Mouse (Mus musculus): Measurements from ENCODE around the gene Nfkbie.

The Nfkbie gene

DNA sequence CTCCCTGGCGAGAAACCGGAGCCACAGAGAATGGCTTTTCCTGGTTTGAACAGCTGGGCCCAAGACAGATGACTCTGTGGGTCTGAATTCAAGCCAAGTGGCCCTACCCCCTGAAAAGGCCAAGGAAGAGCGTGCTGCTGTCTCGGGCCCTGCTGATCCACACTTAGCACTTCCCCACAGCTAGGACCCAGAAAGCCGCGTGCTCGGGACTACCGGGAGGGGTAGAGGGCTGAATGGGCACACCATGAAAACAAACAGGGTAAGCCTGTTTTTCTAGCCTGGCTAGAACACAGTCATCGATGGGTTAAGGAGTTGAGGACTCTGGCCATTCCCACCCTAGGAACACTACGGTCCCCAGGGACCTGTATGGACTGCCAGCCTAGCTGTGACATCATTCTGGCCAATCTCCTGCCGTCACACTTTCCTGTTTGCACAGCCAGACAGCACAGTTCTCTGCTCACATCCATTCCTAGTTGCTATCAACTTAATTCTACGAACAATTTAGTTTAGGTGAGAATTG, 25.5 kb downstream of the Nfkbie start:
- DNase-seq (ENCODE audit: extremely low read depth, low read depth, low spot score): no peak

DNA sequence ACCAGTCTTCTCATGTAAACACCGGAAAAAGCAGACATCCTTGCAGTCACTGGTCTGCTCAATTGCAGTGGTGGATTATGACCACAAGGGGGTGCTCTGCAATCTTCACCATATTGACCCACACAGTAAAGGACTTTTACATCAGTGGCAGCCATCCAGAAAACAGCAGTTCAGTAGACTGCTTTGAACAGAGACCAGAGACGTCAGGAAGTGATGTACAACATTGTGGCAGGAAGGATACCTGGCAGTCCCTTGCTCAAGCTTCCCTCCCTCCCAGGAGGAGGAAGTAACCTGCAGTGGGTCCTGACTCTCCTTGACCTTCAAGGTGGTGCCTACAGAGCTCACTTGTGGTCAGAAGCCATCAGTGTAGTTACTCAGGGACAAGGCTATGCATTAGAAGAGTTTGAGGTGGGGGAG, 26.1 kb downstream of the Nfkbie start:
- DNase-seq (ENCODE audit: extremely low read depth, low read depth, low spot score): no peak

DNA sequence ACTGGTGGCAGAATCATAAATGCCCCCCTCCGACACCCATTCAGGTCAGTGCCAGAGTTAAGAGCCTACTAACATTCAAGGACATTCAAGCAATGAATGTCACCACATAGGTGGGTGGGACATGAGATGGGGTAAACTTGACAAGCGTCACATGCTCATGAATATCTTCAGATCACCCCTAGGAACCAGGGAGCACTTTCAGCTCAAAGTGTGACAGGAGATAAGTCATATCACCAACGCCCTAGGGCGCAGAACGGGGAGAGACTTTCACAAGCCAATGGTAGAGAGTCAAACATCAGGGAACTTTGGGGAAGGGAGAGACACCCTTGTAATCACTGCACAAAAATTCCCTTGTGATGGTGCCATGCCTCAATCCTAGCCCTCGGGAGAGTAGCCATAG, 26.7 kb downstream of the Nfkbie start:
- DNase-seq (ENCODE audit: extremely low read depth, low read depth, low spot score): no peak

DNA sequence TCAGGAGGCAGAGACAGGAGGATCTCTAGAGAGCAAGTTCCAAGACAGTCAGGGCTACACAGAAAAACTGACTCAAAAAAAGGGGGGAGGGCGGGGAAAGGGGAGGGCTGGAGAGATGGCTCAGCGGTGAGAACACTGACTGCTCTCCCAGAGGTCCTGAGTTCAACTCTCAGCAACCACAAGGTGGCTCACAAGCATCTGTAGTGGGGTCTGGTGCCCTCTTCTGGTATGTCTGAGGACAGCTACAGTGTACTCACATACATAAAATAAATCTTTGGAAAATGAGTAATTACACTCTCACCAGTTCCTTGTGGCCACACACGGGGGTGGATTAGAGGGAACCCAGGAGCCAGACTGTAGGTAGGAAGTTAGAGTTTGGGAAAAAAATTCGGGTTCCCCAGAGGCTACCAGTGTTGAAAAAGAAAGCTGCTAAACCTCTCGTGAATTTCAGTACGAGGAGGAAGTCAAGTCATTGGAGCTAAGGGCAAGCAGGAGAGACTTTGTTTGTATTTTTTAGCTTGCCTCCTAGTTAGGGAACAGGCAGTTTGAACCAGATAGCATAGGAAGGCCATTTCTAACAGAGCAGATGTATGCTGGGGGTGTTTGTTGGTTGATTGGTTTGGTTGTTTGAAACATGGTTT, 27.3 kb downstream of the Nfkbie start:
- DNase-seq (ENCODE audit: extremely low read depth, low read depth, low spot score): no peak

DNA sequence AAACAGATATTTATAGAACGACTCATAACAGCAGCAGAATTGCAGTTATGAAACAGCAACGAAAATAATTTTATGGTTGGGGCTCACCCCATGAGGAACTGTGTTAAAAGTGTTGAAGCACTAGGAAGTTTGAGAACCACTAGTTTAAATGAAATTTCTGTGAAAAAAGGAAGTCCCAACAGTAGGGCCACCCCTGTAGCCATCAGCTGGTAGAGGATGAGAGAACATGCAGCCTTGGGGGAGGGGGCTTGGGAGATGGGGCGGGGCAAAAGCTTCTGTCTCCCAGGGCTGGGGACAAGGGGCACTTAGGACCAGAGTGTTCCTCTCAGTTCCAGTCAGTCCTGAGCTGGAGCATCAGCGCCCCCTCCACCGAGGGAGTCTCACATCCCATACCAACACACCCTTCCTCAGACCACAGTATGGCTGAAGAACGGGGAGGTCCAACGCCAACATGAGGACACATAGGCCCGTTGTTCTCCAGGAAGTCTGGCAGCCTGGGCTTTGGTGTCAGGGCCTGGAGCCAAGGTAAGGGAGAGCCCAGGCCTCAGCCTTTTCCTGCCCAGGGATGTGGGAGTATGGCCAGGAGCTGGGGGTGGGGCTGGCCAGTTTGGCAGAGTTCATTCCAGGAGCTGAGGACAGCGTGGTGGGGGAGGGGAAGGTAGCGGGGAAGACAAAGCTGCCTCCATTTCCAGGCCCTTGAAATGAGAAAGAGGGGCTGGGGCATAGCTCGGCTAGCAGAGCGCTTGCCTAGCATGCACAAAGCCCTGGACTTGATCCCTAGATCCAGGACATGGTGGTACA, 28.8 kb downstream of the Nfkbie start:
- no peak for DNase-seq (ENCODE audit: extremely low read depth, low read depth, low spot score)

DNA sequence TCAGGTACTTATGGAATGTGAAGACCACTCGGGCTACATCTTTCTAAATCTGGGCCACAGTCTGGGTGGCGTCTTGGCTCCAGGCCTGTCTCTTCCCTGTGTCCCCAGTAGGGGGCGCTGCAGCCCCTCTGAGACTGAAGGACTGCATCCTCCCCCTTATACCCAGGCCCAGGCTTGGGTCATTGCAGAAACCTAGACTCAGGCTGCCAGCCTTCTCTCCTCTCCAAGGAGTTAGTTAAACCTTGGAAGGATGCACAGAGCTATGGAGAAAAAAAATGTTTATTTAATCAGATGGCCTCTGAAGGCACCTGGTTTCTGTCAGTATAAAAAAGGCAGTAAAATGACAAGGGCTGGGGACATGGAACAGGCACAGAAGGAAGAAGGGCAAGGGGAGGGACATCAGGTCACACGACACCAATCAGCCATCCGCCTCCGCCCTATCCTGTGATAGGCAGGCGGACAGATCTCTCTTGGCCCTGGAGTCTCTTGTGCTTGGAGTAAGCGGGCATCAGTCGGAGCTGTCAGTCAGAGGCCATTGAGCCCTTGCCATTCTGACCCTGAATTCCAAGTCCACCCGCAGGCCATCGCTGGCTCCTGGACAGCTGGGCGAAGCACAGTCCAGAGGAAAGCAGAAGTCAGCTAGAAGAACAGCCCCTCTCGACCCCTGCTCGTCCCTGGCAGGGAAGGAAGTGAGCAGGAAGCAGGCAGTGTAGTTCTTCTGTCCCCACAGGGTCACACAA, 29.6 kb downstream of the Nfkbie start:
- no peak for DNase-seq (ENCODE audit: extremely low read depth, low read depth, low spot score)

DNA sequence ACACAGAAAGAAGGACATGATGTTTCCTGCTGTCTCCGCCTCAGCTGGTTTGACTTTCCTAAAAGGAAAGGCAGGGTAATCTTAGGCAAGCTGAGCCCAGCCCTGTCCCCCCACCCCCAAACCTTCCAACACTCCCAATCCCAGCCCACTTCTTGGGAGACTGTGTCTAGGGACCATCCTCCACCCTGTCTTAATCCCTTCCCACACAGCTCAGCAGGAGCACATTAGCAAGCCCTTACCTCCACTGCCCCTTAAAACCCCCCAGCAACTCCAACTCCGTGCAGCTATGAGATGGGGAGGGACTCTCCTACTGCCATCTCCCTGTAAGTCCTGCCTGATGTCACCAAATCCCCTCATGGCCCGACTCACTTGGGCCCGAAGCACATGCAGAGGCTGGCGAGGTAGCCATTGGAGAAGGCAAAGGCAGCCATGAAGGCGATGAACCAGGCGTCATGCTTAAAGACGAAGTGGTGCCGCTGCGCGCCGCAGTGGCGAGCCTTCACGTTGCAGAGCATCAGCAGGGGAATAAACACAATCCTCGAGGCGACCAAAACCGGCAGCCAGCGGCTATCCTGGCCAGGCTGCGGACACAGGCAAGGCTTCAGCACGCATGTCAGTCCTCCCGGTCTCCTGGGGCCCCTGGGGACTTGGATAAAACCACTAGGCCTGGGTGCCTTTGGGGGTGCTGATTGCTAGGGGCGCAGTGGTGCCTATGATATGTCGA, 30.4 kb downstream of the Nfkbie start:
- DNase-seq (ENCODE audit: extremely low read depth, low read depth, low spot score): no peak

DNA sequence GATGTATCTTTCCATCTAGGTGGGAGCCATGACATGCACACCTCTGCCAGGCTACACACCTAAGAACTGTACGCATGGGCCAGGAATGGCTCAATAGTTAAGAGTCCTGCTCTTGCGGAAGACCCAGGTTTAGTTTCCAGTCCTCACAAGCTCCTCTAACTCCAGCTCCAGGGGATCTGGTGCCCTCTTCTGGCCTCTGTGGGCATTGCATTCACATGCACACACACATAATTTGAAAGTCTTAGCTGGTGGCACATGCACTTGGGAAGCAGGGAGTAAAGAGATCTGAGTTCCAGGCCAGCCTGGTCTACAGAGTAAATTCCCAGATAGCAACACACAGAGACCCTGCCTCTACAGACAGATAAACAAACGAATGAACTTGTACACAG, 30.9 kb downstream of the Nfkbie start:
- no peak for DNase-seq (ENCODE audit: extremely low read depth, low read depth, low spot score)

DNA sequence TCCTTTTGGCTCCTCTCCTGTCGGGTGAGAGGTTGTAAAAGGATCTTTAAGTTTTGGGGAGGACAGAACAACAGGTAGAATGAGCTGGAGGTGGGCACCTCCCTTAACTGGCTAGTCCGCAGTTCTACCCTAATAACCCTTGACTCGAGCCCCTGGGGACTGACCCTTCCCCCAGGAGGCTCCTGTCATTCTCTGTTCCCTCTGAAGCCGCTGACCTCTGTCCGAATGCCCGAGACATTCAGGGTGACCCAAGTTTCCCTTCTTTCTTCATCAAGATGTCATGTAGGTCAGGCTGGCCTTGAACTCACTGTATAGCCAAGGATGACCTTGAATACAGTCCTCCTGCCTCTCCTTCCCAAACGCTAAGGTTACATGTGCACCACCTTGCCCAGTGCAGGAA, 32.9 kb downstream of the Nfkbie start:
- no peak for DNase-seq (ENCODE audit: extremely low read depth, low read depth, low spot score)

DNA sequence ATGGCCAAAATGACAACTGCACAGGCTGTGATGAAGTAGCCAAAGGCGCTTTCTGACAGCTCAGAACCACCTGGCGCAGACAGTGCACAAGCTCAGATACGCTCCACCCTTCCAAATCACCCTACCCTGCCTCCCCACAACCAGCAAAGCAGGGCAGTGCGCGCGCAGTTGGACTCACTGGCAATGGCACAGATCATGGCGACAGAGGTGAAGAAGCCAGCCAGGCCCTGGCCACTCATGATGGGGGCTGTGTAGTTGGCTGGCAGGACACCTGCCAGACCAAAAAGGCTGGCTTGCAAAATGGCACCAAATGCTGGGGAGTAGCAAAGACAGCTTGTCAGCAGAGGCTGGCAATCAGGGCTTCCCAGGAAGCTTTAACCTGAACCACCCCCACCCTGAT, 33.7 kb downstream of the Nfkbie start:
- no peak for DNase-seq (ENCODE audit: extremely low read depth, low read depth, low spot score)

DNA sequence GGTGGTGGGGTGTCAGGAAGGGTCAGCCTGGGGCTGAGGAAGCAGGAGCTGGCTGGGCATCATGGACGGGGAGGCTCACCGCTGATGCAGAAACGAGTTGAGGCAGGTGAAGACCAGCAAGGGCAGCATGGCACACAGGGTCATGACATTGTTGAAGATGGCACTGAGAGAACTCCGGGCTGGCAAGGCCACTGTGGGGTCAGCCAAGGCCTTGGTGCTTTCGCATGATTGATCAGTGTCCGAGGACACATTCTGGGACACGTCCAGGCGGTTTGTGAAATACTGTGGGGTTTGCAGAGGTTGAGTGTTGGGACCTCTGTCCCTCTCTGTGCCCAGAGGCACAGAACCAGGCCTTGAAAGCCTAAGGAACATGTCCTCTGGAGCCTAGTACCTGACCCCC, 34.3 kb downstream of the Nfkbie start:
- DNase-seq (ENCODE audit: extremely low read depth, low read depth, low spot score): no peak

DNA sequence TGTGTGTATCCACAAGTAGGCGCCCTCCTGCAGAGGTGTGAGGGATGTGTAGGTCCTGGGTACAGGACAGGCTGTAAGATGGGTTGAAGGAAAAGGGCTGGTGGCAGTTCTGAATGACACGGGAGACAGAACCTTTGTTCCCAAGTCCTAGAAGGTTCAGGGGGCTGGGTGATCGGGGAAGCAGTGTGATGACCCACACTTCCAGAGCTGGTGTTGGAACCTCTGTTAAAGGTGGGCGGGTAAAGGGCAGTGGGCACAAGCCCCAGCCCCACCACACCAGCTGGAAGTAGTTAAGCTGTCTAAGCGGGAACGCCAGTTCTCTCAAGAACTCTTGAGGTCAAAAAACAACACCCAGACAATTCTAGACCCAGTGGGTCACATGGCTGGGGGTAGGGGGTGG, 34.9 kb downstream of the Nfkbie start:
- no peak for DNase-seq (ENCODE audit: extremely low read depth, low read depth, low spot score)

DNA sequence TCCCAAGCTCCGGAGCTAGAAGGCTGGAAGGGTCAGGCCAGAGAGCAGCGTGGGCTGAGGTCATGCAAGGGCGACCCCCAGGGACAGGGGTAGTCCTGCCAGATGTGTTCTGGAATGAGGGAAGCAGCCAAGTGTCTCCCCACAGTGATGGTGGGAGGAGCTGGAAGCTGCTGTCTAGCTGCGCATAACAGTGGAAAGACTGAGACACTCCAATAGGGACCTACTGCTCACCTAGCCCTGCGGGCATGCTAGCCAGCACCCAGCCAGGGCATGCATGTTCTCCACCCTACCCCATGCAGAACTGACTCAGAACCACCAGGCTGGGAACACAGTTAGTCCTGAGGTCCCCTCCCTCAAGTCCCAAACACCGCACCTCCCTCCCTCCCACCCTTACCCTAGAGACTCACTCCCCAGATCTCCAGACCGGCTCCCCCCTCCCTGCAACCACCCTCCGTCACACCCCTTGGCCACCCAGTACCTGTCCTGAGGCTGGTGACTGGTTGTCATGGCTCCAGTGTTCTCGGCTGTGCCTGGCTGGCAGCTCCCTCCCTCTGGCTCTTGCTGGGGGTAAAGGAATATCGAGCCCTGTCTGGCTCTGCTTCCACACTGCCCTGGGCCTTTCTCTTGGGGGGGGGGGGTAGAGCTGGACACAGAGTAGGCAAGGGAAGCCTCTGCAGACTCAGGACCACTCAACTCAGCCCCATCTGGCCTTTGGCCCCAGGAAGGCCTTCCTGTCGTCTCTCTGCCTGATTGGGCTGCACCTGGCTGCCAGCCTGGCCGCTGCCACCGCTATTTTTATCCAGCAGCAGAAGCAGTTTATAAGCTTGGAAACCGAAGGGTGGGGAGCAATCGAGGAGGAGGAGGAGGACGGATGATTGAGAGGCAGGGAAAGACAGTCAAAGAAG, 36.5 kb downstream of the Nfkbie start:
- DNase-seq (ENCODE audit: extremely low read depth, low read depth, low spot score): no peak

DNA sequence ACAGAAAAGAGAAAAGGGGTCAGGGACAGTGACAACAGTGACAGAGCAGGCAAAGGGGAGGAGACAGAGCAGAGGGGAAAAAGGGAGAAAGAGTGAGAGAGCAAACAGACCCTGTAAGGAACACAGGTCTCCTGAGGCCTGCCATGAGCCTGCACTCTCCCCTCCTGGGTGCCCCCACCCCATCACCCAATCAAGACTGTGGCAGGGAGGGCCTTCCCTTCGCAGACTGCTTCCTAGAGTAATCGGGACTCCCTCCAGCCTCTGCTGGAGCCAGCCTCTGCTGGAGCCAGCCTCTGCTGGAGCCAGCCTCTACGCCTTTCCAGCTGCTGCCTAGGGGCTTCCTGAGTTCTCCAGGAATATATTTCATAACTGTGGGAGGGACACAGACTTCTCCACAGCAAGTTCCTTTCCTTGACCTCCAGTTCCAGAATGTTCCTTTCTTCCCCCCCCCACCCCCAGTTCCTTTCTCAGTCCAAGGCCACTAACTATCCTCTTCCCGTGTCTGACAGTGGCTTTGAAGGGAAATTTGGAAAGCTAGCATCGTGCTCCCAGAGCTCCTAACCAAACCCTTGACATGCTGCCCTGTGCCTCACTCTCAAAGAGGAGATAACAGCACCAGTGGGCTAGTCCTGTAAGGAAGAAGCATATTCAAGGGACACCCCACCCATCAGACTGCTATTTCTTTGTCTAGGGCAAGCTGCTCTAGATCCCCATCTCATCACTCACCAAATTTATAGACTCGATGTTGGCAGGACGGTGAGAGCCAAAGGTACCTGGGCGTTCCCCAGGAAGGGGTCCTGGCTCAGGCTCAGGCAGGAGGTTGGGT, 37.3 kb downstream of the Nfkbie start:
- no peak for DNase-seq (ENCODE audit: extremely low read depth, low read depth, low spot score)

DNA sequence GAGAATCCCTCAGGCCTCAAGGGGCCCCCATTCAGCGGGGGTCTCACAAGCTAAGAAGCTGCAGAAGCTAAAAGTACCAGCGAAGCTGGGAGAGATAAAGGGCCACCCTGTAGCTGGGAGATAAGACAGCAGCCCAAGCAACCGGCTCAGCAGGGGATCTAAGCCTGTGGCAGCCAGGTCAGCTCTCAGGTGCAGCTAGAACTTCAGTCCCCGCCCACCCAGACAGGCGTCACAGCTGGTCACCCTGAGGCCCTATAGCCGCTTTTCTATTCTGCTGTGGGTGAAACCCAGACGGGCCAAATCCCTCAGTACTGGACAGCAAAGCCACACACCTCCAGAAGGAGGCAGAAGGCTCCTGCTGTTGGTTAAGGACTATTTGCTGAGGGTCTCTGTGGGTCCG, 38.0 kb downstream of the Nfkbie start:
- no peak for DNase-seq (ENCODE audit: extremely low read depth, low read depth, low spot score)

DNA sequence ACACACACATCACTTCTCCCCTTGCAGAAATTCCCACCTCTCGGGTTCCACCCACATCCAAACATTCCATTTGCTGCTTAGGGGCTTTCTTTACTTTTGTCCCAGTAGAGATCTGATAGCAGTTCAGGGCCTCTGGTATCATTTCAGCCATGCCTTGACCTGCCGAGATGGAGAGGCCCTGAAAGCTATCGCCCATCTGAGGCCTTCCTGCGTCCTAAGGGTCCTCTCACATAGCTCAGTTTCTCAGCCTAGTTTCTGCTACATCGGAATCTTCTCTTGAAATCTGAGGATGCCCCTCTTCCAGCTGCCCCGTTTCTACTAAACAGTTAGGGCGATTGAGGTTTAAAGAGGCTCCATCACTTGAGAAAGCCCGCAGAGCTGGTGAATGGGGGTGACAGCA, 38.7 kb downstream of the Nfkbie start:
- DNase-seq (ENCODE audit: extremely low read depth, low read depth, low spot score): no peak

DNA sequence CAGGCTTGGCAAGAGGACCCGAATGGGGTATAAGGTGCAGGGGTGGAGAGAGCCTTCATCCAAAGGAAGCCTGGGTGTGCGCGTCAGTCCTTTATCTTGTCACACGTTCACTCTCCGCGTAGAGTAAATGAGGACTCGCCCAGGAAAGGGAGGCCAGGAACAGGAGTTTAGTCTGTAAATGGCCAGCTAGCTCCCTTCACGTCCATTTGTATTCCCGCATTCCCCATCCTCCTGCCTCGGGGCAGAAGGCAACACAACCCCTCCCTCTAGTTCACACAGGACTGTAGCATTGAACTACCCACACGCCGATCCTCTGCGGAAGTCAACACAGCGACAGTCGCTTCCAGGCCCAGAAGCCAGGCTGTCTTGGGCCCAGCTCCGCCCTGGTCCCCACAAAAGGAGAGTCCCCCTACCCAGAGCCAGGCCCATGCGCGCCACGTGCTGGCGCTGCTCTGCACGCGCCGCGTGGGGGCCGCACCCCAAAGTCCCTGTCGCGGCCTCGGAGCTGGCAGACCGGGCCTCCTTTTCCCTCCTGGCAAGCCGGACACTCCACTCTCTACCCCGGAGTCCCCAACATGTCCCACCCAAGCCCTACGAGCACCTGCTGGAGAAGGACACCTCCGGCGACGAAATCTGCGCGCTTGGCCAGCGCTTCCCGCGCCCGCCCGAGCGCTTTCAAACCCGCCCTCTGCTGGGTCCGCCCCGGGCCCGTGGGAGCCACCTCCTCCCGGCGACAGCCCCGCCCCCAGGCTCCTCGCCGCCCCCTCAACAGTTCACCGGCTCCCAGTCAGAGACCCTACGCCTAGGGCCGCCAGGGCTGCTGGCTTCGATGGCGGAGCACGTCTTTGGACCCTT, 39.6 kb downstream of the Nfkbie start:
- no peak for DNase-seq (ENCODE audit: extremely low read depth, low read depth, low spot score)

DNA sequence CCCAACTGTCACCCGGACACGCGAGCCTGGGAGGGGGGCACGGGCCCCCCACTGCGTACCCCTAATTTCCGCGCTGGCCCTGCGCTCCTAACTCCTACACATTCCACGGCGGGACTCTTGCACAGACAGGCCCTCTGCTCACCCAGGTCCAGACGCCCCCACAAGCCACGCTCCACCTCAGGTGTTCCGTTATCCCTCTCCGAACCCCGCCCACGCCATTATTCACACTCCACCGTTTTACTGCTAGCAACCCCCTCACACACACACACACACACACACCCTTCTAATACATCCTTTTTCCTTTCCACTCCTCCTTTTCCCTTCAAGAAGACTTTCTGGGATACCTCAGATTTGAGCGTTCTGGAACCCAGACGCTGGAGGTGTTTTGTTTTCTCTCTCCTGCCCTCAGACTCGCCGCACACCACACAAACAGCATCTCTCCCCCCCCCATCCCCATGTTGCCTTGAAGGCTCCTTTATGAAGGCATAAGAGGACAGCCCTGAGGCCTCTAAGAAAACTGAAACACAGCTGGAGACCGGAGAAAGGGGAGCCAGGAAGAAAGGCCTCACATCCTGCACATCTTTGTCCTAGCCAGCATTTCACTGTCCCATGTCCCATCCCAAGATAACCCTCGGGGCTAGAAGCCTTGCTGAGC, 40.4 kb downstream of the Nfkbie start:
- DNase-seq (ENCODE audit: extremely low read depth, low read depth, low spot score): no peak

Measured in fat pad, adult 2 months (tissue).